Mouse (Mus musculus) small intestine, adult 2 months (tissue): ENCODE data around the gene Hic1.

Experiments used
- CTCF ChIP-seq: fragments of 200-500 bp; IDR thresholded peaks from 2 replicates; pipeline ENCODE4 v1.5.1; 2012; ENCODE audit warnings: low read depth, mild to moderate bottlenecking, control low read depth, inconsistent platforms, low read length, moderate library complexity, mixed read lengths; ENCODE audit not compliant: insufficient replicate concordance, insufficient read length; ENCODE audit errors: extremely low read depth
- POLR2A ChIP-seq: fragments of 200-500 bp; IDR thresholded peaks from 2 replicates; pipeline ENCODE4 v1.6.1; 2012; ENCODE audit warnings: low read depth, mild to moderate bottlenecking, control low read depth, inconsistent platforms, low read length, moderate library complexity

DNA sequence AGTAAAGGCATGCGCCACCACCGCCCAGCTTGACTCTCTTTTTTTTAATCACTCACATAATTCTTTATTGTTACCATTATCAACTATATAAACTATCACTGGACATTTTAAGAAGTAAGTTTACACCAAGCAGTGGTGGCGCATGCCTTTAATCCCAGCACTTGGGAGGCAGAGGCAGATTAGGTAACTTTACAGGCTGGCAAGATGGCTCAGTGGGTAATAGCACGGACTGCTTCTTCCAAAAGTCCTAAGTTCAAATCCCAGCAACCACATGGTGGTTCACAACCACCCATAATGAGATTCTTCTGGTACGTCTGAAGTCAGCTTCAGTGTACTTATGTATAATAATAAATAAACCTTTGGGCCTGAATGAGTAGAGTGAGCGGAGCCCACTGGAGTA is 39.8 kb downstream of the Hic1 start:
- TF ChIP-seq CTCF (no peak), POLR2A (no peak)
